Mouse (Mus musculus): ENCODE data around the gene Mafk. TPM values are rescaled to one million over a fixed set of nuclear protein-coding genes. Genes with fewer than 3 reads are reported as not detected.

The Mafk gene
- polyA plus RNA-seq, 1 experiment from 2014 or later, result 7.3 TPM

DNA sequence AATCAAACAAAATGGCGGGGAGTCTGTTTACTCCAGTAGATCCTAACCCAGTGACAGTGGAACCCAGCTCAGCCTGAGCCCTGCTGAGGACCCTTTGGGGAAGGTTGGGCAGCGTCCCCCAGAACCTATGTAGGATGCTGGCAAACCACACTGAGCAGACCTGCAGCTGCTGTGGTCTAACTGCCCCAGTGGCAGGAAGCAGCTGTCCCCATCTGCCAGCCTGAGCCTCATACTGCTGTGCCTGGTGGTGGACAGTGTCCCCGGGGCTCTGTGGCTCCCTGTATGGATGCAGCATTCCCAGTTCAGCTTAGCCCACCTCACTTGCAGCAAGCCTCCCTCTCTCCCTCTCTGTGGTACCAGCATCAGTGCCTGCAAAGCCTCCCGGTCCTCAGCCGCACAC, 14.3 kb upstream of the Mafk start:
- no peak for ATAC-seq (ENCODE audit: low FRiP score, low read depth)
- peaks cover 13% of the 10 kb centered on the region for H3K4me1 ChIP-seq
- H3K27ac ChIP-seq, result no peak overlapping the region
- peaks cover 21% of the 10 kb centered on the region for H3K36me3 ChIP-seq
- no peak overlapping the region for H3K4me2 ChIP-seq (replicated peaks)
- no peaks in the 10 kb centered on the region for H3K9me3 ChIP-seq
- H3K27me3 ChIP-seq, result no peaks in the 10 kb centered on the region
- H3K9ac ChIP-seq, result no peak overlapping the region
- H3K4me3 ChIP-seq, result no peak overlapping the region
- WGBS, result 78% methylated on average over 5 of the region's 5 CpGs

DNA sequence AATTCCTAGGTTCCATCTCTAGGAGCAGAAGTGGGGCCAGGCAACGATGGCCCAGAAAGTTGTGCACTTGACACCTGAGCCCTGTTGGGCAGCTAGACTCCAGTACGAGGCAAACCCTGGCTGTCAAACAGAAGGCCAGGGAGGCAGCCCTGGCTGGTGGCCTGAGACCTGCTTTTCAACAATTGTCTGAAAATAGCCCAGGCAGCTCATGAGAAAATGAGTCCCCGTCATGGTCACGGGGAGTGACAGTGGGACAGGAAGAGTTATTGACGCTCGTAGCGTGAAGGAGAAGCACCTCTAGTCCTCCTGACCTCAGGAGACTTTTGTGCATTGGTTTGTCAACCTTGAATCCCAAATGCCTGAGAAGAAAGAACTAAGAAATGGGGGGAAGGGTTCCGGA, 9.9 kb upstream of the Mafk start:
- Histone ChIP-seq H3K9ac (no peak overlapping the region), H3K36me3 (no peaks in the 10 kb centered on the region), H3K4me1 (no peaks in the 10 kb centered on the region), H3K4me2 (replicated peaks) (no peak overlapping the region), H3K27ac (no peak overlapping the region), H3K4me3 (no peak overlapping the region), H3K27me3 (no peaks in the 10 kb centered on the region), H3K9me3 (no peaks in the 10 kb centered on the region)
- WGBS, result 81% methylated on average over 8 of the region's 8 CpGs
- no peak for ATAC-seq (ENCODE audit: low FRiP score, low read depth)

DNA sequence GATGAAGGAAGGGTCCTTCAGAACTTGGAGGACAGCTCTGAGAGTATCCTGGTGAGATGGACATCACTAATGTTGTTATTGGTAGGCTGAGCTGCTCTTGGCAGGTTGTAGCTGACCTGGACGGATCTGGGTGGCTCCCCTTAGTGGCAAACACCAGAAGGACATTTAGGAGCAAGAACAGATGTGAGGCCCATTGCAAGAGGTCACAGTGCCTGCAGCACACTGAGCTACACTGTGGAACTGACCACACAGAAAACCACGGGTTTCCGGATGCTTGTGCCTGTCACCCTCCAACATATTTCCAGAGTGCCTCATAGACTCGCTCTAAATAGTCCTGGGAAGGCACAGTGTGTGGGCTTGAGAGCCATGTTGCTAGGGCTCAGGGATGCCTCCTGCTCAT, 1.8 kb upstream of the Mafk start:
- Histone ChIP-seq H3K27ac (no peak overlapping the region), H3K36me3 (no peaks in the 10 kb centered on the region), H3K4me3 (no peak overlapping the region), H3K4me1 (peaks cover 27% of the 10 kb centered on the region), H3K9me3 (no peaks in the 10 kb centered on the region), H3K9ac (no peak overlapping the region), H3K27me3 (peaks cover 6% of the 10 kb centered on the region; the same call in 1 of the 2 replicates), H3K4me2 (replicated peaks) (no peak overlapping the region)
- WGBS, result 54% methylated on average over 4 of the region's 4 CpGs
- no peak for ATAC-seq (ENCODE audit: low FRiP score, low read depth)

DNA sequence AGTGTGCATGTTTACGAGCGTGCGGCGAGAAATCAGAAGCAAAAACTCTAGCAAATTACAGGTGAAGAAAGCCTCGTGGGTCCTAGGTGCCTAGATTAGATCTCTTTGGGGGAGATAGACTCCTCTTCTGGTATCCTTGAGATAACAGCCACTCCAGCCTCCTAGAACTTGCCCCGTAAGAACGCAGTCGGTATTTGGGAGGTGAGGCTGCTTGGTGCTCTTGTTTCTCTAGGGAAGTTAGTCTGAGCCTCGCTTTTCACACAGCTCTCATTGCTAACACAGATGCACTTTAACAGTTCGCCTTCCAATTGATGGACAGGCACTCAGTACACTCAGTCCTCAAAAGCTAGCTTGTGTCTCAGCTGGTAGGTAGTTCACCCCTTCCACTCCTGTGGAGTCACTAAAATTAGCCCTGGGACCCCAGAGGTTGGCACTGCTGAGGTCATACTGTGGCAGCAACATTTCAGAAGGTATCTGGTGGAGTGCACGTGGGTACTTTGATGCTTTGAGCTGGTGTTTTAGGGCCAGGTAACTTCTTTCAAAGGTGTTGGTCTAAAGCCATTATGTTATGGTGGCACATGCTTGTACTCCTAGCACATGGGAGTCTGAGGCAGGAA, 954 bp downstream of the Mafk start:
- H3K4me3 ChIP-seq, result peak overlapping the region; percentile 79
- H3K4me2 ChIP-seq (replicated peaks), result peak overlapping the region; percentile 99
- H3K9me3 ChIP-seq, result no peaks in the 10 kb centered on the region
- peaks cover 6% of the 10 kb centered on the region; the same call in 1 of the 2 replicates for H3K27me3 ChIP-seq
- no peak for ATAC-seq (ENCODE audit: low FRiP score, low read depth)
- peak overlapping the region; percentile 77 for H3K9ac ChIP-seq
- WGBS, result 22% methylated on average over 11 of the region's 11 CpGs
- H3K4me1 ChIP-seq, result peaks cover 49% of the 10 kb centered on the region
- no peak overlapping the region for H3K27ac ChIP-seq
- H3K36me3 ChIP-seq, result no peaks in the 10 kb centered on the region

DNA sequence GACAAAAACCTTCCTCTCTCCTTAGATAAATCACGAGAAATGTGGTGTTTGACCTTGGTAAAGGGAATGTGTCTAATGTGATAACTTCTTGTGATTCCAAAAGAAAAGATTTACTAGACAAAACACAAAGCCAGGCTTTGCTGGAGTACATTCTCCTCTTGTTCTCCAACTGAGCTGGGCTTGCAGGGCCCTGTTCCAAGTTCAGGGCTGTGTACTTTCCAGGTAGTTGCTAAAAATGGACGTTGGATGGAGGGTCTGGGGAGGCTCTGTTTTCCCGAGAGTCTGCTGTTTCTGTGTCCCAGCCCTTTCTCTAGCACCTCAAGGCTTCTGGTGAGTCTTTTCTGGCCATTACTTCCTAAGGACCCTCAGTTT, 1.6 kb downstream of the Mafk start:
- peak overlapping the region; percentile 99 for H3K4me2 ChIP-seq (replicated peaks)
- no peak overlapping the region for H3K9ac ChIP-seq
- peaks cover 6% of the 10 kb centered on the region; the same call in 1 of the 2 replicates for H3K27me3 ChIP-seq
- peaks cover 56% of the 10 kb centered on the region for H3K4me1 ChIP-seq
- 58% methylated on average over 3 of the region's 3 CpGs for WGBS
- no peak overlapping the region for H3K27ac ChIP-seq
- peak overlapping the region; percentile 79; the same call in 1 of the 2 replicates for H3K4me3 ChIP-seq
- no peaks in the 10 kb centered on the region for H3K9me3 ChIP-seq
- no peak for ATAC-seq (ENCODE audit: low FRiP score, low read depth)
- H3K36me3 ChIP-seq, result no peaks in the 10 kb centered on the region

DNA sequence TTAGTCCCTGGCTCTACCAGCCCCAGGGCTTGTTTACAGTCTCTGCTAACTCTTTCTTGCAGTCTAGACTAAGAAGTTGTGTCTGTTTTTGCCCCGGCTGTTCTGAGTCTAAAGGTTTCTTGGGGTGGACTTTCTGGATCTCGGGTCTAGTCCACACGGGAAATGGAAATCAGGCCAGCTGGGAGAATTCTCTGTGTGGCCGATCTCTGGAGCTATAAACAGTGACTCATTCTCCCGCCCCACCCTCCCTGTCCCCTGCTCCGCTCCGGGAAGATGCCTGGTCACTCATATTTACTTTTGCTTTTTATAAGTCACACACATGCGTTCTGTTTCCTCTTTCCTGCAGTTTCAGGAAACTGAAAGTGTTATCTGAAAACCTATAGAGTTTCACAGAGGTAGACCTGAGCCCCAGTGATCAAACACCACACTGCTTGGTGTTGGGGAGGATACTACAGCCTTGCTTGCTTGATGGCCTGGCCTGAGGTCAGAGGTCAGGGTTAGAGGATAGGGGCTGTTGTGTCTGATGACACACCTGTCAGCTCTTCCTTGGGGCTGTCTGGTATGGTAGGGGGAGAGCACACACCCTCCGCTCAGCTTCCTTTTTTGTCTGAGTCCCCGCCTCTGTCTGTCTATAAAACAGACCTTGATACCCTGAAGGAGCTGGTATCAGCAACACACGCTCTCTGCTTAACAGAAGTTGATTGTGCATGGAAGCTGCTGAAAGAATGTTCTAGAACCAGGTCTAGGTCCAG, 2.2 kb downstream of the Mafk start:
- H3K4me1 ChIP-seq, result peaks cover 62% of the 10 kb centered on the region
- H3K4me3 ChIP-seq, result peak overlapping the region; percentile 79; the same call in 1 of the 2 replicates
- no peak overlapping the region for H3K27ac ChIP-seq
- H3K4me2 ChIP-seq (replicated peaks), result peak overlapping the region; percentile 99
- no peak for ATAC-seq (ENCODE audit: low FRiP score, low read depth)
- H3K9ac ChIP-seq, result no peak overlapping the region
- peaks cover 6% of the 10 kb centered on the region; the same call in 1 of the 2 replicates for H3K27me3 ChIP-seq
- H3K36me3 ChIP-seq, result no peaks in the 10 kb centered on the region
- WGBS, result 59% methylated on average over 11 of the region's 11 CpGs
- no peaks in the 10 kb centered on the region for H3K9me3 ChIP-seq

DNA sequence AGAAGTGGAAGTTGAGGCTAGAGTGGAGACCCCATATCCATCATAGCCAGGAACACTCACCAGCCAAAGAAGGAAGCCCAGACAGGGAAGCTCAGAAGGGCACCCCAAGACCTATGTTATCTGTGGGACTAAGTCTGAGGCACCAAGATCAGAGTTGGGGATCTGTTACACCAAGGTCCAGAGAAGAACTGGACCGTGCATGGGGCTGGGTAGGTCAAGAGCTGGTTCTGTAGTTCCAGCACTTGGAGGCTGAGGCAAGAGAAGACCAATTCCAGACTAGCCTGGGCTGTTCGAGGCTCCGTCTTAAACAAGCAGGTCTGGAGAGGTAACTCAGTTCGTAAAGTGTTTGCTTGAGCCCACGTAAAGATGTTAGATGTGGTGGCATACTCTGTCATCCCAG, 2.8 kb downstream of the Mafk start:
- ATAC-seq (ENCODE audit: low FRiP score, low read depth), result no peak
- WGBS, result 84% methylated on average over 5 of the region's 5 CpGs
- no peaks in the 10 kb centered on the region for H3K36me3 ChIP-seq
- peaks cover 6% of the 10 kb centered on the region; the same call in 1 of the 2 replicates for H3K27me3 ChIP-seq
- no peaks in the 10 kb centered on the region for H3K9me3 ChIP-seq
- H3K4me1 ChIP-seq, result peaks cover 63% of the 10 kb centered on the region
- no peak overlapping the region for H3K9ac ChIP-seq
- no peak overlapping the region for H3K4me2 ChIP-seq (replicated peaks)
- no peak overlapping the region for H3K27ac ChIP-seq
- no peak overlapping the region; the same call in 1 of the 2 replicates for H3K4me3 ChIP-seq

DNA sequence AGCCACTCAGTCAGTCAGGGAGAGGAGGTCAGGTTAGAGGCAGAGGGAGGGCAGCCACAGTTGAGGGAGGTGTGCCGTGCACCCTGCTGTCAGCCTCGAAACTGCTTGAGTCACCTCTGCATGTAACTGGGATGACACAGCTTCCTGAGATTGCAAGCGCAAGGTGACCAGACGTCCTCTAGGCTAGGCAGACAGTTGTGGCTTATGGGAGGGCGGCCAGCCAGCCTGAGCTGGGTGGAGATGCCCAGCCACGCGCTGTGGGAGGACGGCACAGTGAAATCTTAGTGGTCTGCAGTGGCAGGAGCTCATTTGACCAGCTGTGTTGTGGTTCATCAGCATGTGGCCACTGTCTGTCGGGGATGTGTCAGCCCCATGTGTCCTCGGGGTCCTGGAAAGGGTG, 3.6 kb downstream of the Mafk start:
- H3K9ac ChIP-seq, result no peak overlapping the region
- no peak for ATAC-seq (ENCODE audit: low FRiP score, low read depth)
- peaks cover 6% of the 10 kb centered on the region; the same call in 1 of the 2 replicates for H3K27me3 ChIP-seq
- H3K4me1 ChIP-seq, result peaks cover 63% of the 10 kb centered on the region
- WGBS, result 61% methylated on average over 10 of the region's 10 CpGs
- no peak overlapping the region for H3K4me3 ChIP-seq
- peaks cover under 1% of the 10 kb centered on the region for H3K36me3 ChIP-seq
- H3K9me3 ChIP-seq, result no peaks in the 10 kb centered on the region
- H3K27ac ChIP-seq, result no peak overlapping the region
- H3K4me2 ChIP-seq (replicated peaks), result 0 out of 2 replicates have a peak overlapping the region, but pooled peaks have one; percentile 4

DNA sequence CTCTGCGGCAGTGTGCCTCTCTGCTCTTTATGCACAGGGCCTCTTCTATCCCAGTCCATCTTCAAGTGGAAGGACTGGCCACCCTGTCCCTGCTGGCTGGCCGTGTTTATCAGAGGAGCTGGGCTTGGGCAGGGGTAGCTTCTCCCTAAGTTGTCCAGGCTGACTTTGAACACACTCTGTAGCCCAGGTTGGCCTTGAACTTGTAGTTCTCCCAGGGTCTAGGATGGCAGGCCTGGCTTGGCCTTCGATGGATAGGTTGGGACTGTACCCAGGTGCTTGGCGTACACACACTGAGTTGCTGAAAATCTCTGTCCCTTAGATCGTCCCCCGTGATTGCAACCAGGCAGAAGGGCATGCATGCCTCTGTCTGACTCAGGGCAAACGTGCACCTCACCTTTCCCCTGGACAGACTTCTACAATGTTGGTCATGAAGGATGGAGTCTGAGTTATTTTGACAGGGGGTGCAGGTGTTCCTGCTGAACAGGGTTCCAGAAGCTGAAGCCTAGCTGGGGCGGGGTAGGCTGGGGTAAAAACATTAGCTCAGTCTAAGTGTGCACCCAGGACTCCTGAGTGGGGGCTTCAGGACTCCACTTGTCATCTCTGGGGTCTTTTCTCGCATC, 4.8 kb downstream of the Mafk start:
- Histone ChIP-seq H3K9ac (0 out of 2 replicates have a peak overlapping the region, but pooled peaks have one; percentile 8), H3K4me2 (replicated peaks) (0 out of 2 replicates have a peak overlapping the region, but pooled peaks have one; percentile 48), H3K27ac (peak overlapping the region; percentile 55; the same call in 1 of the 2 replicates), H3K9me3 (no peaks in the 10 kb centered on the region), H3K36me3 (peaks cover 13% of the 10 kb centered on the region), H3K4me1 (peaks cover 60% of the 10 kb centered on the region), H3K4me3 (no peak overlapping the region), H3K27me3 (peaks cover 6% of the 10 kb centered on the region; the same call in 1 of the 2 replicates)
- ATAC-seq (ENCODE audit: low FRiP score, low read depth), result no peak
- 82% methylated on average over 9 of the region's 9 CpGs for WGBS

DNA sequence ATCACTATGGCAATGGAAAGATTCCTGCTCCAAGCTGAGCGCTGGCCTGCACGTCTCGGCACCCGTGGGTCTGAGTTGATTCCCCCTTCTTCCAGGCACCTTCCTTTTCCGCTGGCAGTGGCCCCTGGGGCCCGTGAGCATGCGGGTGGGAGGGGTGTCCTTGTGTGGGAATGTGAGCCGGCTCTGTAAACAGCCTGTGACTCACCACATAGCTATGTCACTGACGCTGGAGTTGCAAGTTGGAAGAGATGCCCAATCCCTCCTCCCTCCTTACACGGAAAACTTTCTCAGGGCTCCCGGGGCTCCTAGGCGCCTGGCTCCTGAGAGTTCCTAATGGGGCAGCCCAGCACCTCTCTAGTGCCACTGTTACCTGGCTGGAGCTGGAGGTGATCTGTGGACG, 5.6 kb downstream of the Mafk start:
- H3K36me3 ChIP-seq, result peaks cover 13% of the 10 kb centered on the region
- H3K4me2 ChIP-seq (replicated peaks), result peak overlapping the region; percentile 48
- H3K9ac ChIP-seq, result peak overlapping the region; percentile 48; the same call in 1 of the 2 replicates
- 10% methylated on average over 13 of the region's 13 CpGs for WGBS
- H3K4me1 ChIP-seq, result peaks cover 56% of the 10 kb centered on the region
- no peak overlapping the region for H3K4me3 ChIP-seq
- H3K9me3 ChIP-seq, result no peaks in the 10 kb centered on the region
- H3K27me3 ChIP-seq, result peaks cover 6% of the 10 kb centered on the region; the same call in 1 of the 2 replicates
- peak overlapping the region; percentile 55; the same call in 1 of the 2 replicates for H3K27ac ChIP-seq
- peak; percentile 55 for ATAC-seq (ENCODE audit: low FRiP score, low read depth)

DNA sequence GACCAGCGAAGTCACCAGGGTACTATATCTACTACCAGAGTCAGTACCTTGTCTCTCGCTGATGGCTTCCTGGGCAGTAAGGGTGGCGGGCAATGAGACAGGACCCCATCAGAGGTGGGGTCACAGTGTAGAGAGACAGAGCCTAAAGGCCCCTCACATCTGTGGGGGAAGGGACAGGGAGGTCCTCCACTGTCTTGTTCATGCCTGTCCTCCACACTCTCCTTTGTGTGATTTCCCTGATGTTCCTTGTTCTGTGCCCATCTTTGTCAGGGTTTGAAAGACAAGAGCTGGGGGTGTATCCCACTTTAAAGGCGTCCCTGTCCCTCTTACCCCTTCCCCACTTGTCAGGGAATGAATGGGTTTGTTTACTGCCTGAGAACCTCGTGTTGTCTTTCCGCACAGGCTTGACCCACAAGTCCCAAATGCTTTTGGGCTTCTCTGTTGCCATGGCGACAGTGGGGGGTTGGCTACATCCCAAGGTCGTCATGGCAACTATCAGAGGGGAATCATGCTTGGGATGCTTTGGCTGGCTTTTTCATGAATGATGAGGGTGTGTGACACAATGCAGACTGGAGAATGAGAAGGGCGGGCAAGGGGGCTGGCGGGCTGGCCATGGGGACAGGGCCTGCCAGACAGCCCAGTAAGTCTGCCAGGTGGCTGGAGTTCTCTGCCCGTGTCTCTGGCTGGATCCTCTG, 6.3 kb downstream of the Mafk start:
- Histone ChIP-seq H3K9me3 (no peaks in the 10 kb centered on the region), H3K4me3 (no peak overlapping the region; the same call in 1 of the 2 replicates), H3K4me2 (replicated peaks) (peak overlapping the region; percentile 48), H3K36me3 (peaks cover 13% of the 10 kb centered on the region), H3K27ac (peak overlapping the region; percentile 39; the same call in 1 of the 2 replicates), H3K27me3 (peaks cover 1% of the 10 kb centered on the region; the same call in 1 of the 2 replicates), H3K9ac (0 out of 2 replicates have a peak overlapping the region, but pooled peaks have one; percentile 48), H3K4me1 (peaks cover 49% of the 10 kb centered on the region)
- ATAC-seq (ENCODE audit: low FRiP score, low read depth), result no peak; the same call in 1 of the 2 replicates
- 40% methylated on average over 11 of the region's 11 CpGs for WGBS

Measured in limb, embryonic 13.5 days (tissue).